Mouse (Mus musculus) liver, embryonic 11.5 days (tissue): ENCODE results near the gene Dcst1. TPM values are rescaled to one million over a fixed set of nuclear protein-coding genes. Genes with fewer than 3 reads are reported as not detected.

Experiments used
- ATAC-seq: fragments of 200-750 bp; cut with Nextera tagmentation; replicated peaks from 2 replicates; pipeline ENCODE4 v1.8.0; 2017; ENCODE audit warnings: moderate number of reproducible peaks, mild to moderate bottlenecking, moderate TSS enrichment, moderate library complexity; ENCODE audit not compliant: low FRiP score
- DNase-seq: peaks from one replicate; pipeline ENCODE4 v3.0.0-alpha.2; 2017; ENCODE audit warnings: low spot score
- H3K27ac ChIP-seq: fragments of 300-500 bp; sonication (generic); 2 replicates; pipeline ENCODE4 v1.5.1; 2014; ENCODE audit warnings: mild to moderate bottlenecking, low read depth, low read length, control low read depth
- H3K27me3 ChIP-seq: fragments of 300-500 bp; sonication (generic); replicated peaks from 2 replicates; pipeline ENCODE4 v1.6.1; 2014; ENCODE audit warnings: low read length, mixed read lengths; ENCODE audit not compliant: control insufficient read depth, insufficient read depth
- H3K36me3 ChIP-seq: fragments of 300-500 bp; sonication (generic); 2 replicates; pipeline ENCODE4 v1.6.1; 2014; ENCODE audit warnings: mild to moderate bottlenecking, low read length, moderate library complexity, mixed read lengths; ENCODE audit not compliant: control insufficient read depth, insufficient read depth
- H3K4me1 ChIP-seq: fragments of 300-500 bp; sonication (generic); replicated peaks from 2 replicates; pipeline ENCODE4 v1.6.1; 2014; ENCODE audit warnings: low read length, mixed read lengths; ENCODE audit not compliant: control insufficient read depth, insufficient read depth
- H3K4me2 ChIP-seq: fragments of 300-500 bp; sonication (generic); 2 replicates; pipeline ENCODE4 v1.6.1; 2014; ENCODE audit warnings: mild to moderate bottlenecking, control low read depth, moderate library complexity
- H3K4me3 ChIP-seq: fragments of 300-500 bp; sonication (generic); 2 replicates; pipeline ENCODE4 v1.5.1; 2014; ENCODE audit warnings: low read depth, low read length, control low read depth
- H3K9ac ChIP-seq: fragments of 300-500 bp; sonication (generic); 2 replicates; pipeline ENCODE4 v1.6.1; 2014; ENCODE audit warnings: low read depth, low read length, control low read depth
- H3K9me3 ChIP-seq: fragments of 300-500 bp; sonication (generic); 2 replicates; pipeline ENCODE4 v1.6.1; 2016; ENCODE audit warnings: low read length, inconsistent platforms, mixed read lengths; ENCODE audit not compliant: control insufficient read depth
- WGBS: fragments of 180-500 bp; shearing (Covaris S2); extraction: QIAGEN DNeasy Blood & Tissue Kit; methylation state at CpG from one replicate; pipeline ENCODE4 v1.1.7; 2014; 5-methylcytosine and 5-hydroxymethylcytosine counted together
- polyA plus RNA-seq: library from polyadenylated mRNA; unstranded; fragments of >200 nt; fragmentation: Nextera tagmentation; extraction: Ambion mirVana; gene quantifications from 2 replicates; pipeline ENCODE4 v1.2.1, GENCODE M21; 2014

The Dcst1 gene
- polyA plus RNA-seq, 1 experiment from 2014 or later: not detected

GRCm38 (mm10) chr3:89390699-89391662, 25.9 kb upstream of the Dcst1 start:
- no peaks in the 10 kb centered on the region; the same call in 1 of the 2 replicates for H3K27me3 ChIP-seq
- DNase-seq (no peak), ATAC-seq (no peak)
- 24% methylated on average over 19 of the region's 19 CpGs for WGBS
- no peaks in the 10 kb centered on the region for H3K9me3 ChIP-seq
- H3K9ac ChIP-seq: peak overlapping the region; percentile 61
- peaks cover 50% of the 10 kb centered on the region for H3K4me1 ChIP-seq
- H3K27ac ChIP-seq: peak overlapping the region; percentile 43; the same call in 1 of the 2 replicates
- peak overlapping the region; percentile 64 for H3K4me3 ChIP-seq
- no peaks in the 10 kb centered on the region; the same call in 1 of the 2 replicates for H3K36me3 ChIP-seq
- peak overlapping the region; percentile 99 for H3K4me2 ChIP-seq

DNA sequence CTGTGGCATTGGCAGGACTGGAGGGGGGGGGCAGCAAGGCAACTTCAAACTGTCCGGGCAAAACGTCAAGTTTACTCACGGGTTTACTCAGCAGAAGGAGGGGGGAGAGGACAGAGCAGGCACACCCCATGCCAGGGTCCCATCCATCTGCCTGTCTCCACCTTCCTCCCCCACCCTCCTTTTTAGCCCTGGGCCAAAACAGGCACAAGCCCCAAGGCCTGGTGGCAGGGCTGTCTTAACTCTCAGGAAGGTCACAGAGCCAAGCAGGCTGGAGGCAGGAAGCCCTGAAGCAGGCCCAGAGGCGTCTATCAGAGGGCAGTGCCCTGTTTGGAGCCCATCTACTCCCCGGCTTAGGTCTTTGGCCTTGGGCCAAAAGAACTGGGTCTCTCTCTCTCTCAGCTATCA, 25.1 kb upstream of the Dcst1 start:
- Histone ChIP-seq H3K4me3 (no peak overlapping the region), H3K4me2 (no peak overlapping the region; the same call in 1 of the 2 replicates), H3K4me1 (peaks cover 57% of the 10 kb centered on the region), H3K27ac (no peak overlapping the region), H3K9ac (no peak overlapping the region), H3K9me3 (no peaks in the 10 kb centered on the region), H3K27me3 (no peaks in the 10 kb centered on the region; the same call in 1 of the 2 replicates), H3K36me3 (no peaks in the 10 kb centered on the region; the same call in 1 of the 2 replicates)
- DNase-seq (no peak), ATAC-seq (no peak)
- 42% methylated on average over 5 of the region's 5 CpGs for WGBS

DNA sequence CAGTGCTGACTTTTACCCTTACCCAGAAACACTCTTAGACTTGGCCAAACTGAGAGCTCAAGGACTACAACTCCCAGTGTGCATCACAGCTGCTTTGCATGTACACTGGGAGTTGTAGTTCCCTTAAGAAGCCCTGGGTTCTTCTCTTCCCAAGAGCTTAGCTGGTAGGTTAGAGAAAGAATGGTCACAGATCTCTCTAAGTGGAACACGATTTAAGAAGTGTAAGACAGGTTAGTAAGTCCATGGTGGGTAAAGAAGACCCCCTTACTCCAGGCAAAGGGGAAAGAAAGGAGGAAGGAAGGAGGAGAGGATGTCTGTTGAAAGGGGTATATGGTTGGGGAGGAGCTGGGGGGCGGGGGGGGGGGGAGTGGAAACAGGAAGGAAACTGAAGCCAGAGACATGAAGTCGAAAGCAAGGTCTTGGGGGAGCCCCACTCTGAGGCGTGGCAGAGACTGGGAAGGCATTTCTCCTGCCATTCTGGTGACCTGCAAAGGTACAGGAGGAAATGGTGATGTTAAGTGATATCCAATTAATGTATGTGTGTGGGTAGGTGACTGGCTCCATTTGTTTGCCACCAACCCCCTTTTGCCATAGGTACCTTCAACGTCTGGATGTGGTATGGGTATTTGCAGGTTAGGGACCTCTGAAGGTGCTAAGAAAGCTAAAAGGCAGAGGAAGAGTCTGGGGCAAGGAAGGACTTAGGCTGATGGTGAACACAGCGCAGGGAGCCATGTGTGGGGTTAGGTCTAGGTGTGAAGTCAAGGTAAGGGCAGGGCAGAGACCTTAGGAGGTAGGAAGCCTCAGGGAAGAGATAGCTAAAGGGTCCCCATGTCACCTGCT, 24.1 kb upstream of the Dcst1 start:
- DNase-seq (no peak), ATAC-seq (no peak)
- no peak overlapping the region for H3K9ac ChIP-seq
- H3K27ac ChIP-seq: no peak overlapping the region
- 47% methylated on average over 6 of the region's 6 CpGs for WGBS
- no peaks in the 10 kb centered on the region; the same call in 1 of the 2 replicates for H3K36me3 ChIP-seq
- no peaks in the 10 kb centered on the region for H3K9me3 ChIP-seq
- no peaks in the 10 kb centered on the region; the same call in 1 of the 2 replicates for H3K27me3 ChIP-seq
- no peak overlapping the region for H3K4me3 ChIP-seq
- H3K4me2 ChIP-seq: no peak overlapping the region
- peaks cover 57% of the 10 kb centered on the region for H3K4me1 ChIP-seq

DNA sequence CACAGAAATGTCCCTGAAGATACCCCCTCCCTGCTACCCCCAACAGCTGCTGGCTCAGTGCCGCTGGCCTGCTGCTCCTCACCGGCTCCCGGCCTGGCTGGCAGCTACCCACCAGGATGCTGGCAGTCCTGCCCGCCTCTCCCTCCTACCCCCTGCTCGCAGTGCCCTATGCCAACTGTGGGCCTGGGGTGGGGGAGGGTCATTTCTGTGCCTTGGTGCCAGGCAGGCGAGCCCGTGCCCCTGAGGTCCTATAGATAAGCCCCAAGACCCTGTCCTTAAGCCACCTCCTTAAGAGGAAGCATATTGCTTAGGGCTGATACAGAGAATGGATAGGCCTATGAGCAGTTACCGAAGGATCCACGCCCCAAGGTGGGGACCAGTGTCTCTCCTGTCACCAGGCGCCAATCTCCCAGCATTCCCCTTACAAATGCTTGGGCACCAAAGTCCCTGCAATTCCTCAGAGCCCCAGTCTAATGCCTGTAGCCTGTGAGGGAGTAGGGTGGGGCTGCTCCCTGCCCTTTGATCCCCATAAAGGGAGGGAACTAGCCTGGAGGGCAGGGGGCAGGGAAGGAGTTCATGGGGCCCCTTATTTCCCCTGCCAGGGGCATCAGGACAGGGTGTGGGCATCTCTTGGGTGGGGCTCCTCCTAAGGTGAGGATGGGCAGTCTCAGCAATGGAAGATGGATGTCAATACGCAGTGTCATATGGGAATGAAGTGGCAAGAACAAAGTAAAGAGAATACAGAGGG, 23.3 kb upstream of the Dcst1 start:
- no peaks in the 10 kb centered on the region; the same call in 1 of the 2 replicates for H3K27me3 ChIP-seq
- H3K9ac ChIP-seq: 0 out of 2 replicates have a peak overlapping the region, but pooled peaks have one; percentile 11
- peaks cover 54% of the 10 kb centered on the region for H3K4me1 ChIP-seq
- no peaks in the 10 kb centered on the region for H3K9me3 ChIP-seq
- H3K4me3 ChIP-seq: no peak overlapping the region
- ATAC-seq (no peak), DNase-seq (no peak)
- WGBS: 61% methylated on average over 11 of the region's 11 CpGs
- H3K36me3 ChIP-seq: no peaks in the 10 kb centered on the region; the same call in 1 of the 2 replicates
- H3K4me2 ChIP-seq: peak overlapping the region; percentile 28; the same call in 1 of the 2 replicates
- no peak overlapping the region for H3K27ac ChIP-seq

DNA sequence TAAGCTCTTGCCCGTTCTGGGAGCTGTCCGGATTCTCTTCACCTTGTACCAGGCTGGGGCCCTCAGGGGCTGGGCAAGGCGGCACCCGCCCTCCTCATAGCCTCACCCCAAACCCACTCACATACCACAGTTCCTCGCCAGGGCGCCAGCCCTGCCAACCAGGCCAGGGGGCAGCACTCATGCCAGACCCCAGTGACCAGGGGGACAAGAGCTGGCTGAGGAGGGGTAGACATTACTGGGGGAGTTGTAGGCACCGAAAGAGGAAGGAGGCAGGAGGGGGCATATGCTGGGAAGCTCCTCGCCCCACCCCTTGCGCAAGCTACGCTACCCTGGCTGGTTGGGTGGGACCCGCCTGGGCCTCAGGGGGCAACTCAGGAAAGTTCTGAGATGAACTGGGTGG, 22.6 kb upstream of the Dcst1 start:
- H3K4me1 ChIP-seq: peaks cover 50% of the 10 kb centered on the region
- no peak for DNase-seq
- no peak for ATAC-seq
- peak overlapping the region; percentile 1; the same call in 1 of the 2 replicates for H3K4me3 ChIP-seq
- WGBS: 71% methylated on average over 11 of the region's 11 CpGs
- no peak overlapping the region for H3K27ac ChIP-seq
- no peaks in the 10 kb centered on the region; the same call in 1 of the 2 replicates for H3K36me3 ChIP-seq
- H3K9ac ChIP-seq: no peak overlapping the region
- H3K4me2 ChIP-seq: peak overlapping the region; percentile 28; the same call in 1 of the 2 replicates
- no peaks in the 10 kb centered on the region; the same call in 1 of the 2 replicates for H3K27me3 ChIP-seq
- H3K9me3 ChIP-seq: no peaks in the 10 kb centered on the region

GRCm38 (mm10) chr3:89386438-89387420, 21.7 kb upstream of the Dcst1 start:
- Histone ChIP-seq H3K27ac (no peak overlapping the region), H3K36me3 (no peaks in the 10 kb centered on the region; the same call in 1 of the 2 replicates), H3K4me1 (peaks cover 43% of the 10 kb centered on the region), H3K27me3 (no peaks in the 10 kb centered on the region; the same call in 1 of the 2 replicates), H3K4me2 (peak overlapping the region; percentile 30), H3K9me3 (no peaks in the 10 kb centered on the region), H3K9ac (no peak overlapping the region), H3K4me3 (peak overlapping the region; percentile 1; the same call in 1 of the 2 replicates)
- ATAC-seq (no peak), DNase-seq (no peak)
- 59% methylated on average over 17 of the region's 17 CpGs for WGBS

GRCm38 (mm10) chr3:89385451-89385850, 20.4 kb upstream of the Dcst1 start:
- H3K9ac ChIP-seq: no peak overlapping the region
- no peaks in the 10 kb centered on the region for H3K27me3 ChIP-seq
- no peaks in the 10 kb centered on the region; the same call in 1 of the 2 replicates for H3K36me3 ChIP-seq
- WGBS: 35% methylated on average over 11 of the region's 11 CpGs
- no peak overlapping the region for H3K4me3 ChIP-seq
- ATAC-seq (no peak), DNase-seq (no peak)
- no peak overlapping the region for H3K27ac ChIP-seq
- H3K9me3 ChIP-seq: no peaks in the 10 kb centered on the region
- peak overlapping the region; percentile 10; the same call in 1 of the 2 replicates for H3K4me2 ChIP-seq
- H3K4me1 ChIP-seq: peaks cover 30% of the 10 kb centered on the region
